Mouse (Mus musculus) adipose tissue, adult 10 weeks (tissue): Measurements from ENCODE around the gene Lrrc1. TPM values are rescaled to one million over a fixed set of nuclear protein-coding genes. Genes with fewer than 3 reads are reported as not detected.

Experiments
- polyA plus RNA-seq: library from polyadenylated mRNA; stranded (reverse); fragments of 350-450 nt; fragmentation: Illumina TruSeq; extraction: RNeasy Lipid Tissue Mini Kit (QIAGEN cat#74804); gene quantifications from one replicate; pipeline ENCODE4 v1.2.3, GENCODE M21; 2014; ENCODE audit warnings: low read depth, low replicate concordance

The Lrrc1 gene
- 29.3 TPM for polyA plus RNA-seq

DNA sequence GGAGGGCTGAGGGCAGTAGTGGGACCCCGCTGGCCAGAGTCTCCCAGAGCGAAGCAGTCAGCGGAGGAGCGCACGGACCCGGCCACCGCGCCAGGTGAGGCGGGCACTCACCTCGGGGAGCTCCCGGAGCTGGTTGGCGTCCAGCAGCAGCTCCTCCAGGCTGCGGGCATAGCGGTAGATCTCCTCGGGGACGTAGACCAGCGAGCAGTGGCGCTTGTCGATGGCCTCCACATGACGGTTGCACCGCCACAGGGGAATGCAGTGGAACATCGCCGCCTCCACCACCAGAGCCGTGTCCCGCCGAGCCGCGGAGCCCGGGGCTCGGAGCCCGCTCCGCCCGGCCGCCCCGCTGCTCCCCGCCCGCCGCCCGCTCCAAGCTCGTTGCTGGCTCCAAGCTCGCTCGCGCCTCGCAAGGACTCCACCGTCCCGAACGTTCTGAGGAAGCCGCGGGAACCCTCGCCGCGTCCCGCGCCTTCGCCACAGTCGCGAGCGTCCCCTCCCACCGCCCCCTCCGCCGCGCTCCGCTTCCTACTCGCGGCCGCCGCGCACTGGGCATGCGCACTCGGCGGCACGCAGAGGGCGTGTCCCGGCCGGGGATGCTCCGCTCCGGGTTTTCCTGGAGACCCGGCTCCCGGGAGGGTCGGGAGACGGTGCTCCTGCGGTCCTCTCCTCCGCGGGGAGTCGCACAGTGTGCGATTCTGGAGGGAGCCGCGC is at the start of gene Lrrc1:
TSS of gene Lrrc1 (minus strand) at position 517 of the 714 bp plus-strand sequence.

Other genes starting within 250 kb of the Lrrc1 start
- gene Mlip, start 191.9 kb downstream of the Lrrc1 start, polyA plus RNA-seq, result 0.71 TPM
- 0.34 TPM for gene Klhl31, start 91.6 kb upstream of the Lrrc1 start, polyA plus RNA-seq
- 33.0 TPM for gene Gclc, start 209.7 kb upstream of the Lrrc1 start, polyA plus RNA-seq